In the genomic region with DNA sequence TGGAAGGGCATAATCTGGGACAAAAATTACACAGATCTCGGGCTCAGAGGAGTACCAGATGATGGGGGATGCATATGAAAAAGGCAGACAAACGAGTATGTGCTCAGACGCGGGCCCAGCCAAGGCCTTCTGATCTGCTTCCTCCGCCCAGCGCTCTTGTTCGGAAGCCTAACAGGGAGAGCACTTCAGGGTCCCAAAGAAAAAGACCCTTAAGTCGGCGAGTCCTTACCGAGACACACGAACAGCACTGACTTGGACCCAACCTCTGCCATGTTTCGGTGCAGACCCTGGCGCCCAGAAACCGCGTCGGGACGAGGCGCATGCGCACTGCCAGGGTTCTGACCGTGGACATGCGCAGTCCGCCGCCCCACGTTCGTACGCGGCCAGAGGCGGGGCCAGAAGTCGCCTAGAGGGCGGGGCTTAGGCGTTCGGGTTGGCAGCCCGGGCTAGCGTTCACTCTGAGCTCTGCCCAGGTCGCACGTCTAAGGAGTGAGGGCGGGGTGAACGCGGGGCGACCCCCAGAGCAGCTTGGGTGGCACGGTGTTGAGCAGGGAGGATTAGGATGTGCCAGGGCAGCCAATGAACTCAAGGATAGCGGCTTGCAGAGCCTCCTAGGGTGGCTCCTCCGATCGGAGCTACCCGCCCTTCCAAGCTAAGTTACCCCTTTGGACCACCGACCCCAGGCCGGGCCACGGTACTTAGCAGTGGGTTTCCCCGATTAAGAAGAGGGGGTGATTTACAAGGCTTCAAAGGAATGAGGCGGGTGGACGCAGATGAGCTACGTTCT, we compare ENCODE assay signal across 8 mouse cellular contexts. TPM values are rescaled to one million over a fixed set of nuclear protein-coding genes. Genes with fewer than 3 reads are reported as not detected.
DNase-seq lines count a peak whose midpoint lies in the region; ATAC-seq lines count a peak whose summit lies in the region.

TSS of gene Acp1 (minus strand) at position 329 of the 787 bp plus-strand sequence.
TSS of gene Sh3yl1 (plus strand) at position 408 of the 787 bp plus-strand sequence.

- no peaks in the 10 kb centered on the region for H3K27me3 ChIP-seq in heart, embryonic 14.5 days (ENCODE audit: control insufficient read depth, insufficient read depth, low read length)
- no peaks in the 10 kb centered on the region for H3K27me3 ChIP-seq in liver, embryonic 13.5 days
- no peaks in the 10 kb centered on the region for H3K27me3 ChIP-seq in stomach, embryonic 16.5 days (ENCODE audit: control insufficient read depth, insufficient read depth, low read length)

- DNase-seq in CD4-positive helper T cell, adult 2 months (ENCODE audit: low read depth, low spot score) = peak; percentile 92
- DNase-seq in brain, embryonic 18.5 days (ENCODE audit: low read depth, low spot score) = peak; percentile 84
- peak; percentile 97 for DNase-seq in kidney, postnatal 14 days
- peak; percentile 95 for DNase-seq in liver, embryonic 13.5 days
- peak; percentile 93 for DNase-seq in neural tube, embryonic 10.5 days (ENCODE audit: extremely low spot score, low spot score)

- peak within 1 kb of the TSS; percentile 100 for H3K4me2 ChIP-seq in heart, embryonic 14.5 days (ENCODE audit: low read length)
- H3K4me2 ChIP-seq in liver, embryonic 13.5 days = peak within 1 kb of the TSS; percentile 78
- peak within 1 kb of the TSS; percentile 89 for H3K4me2 ChIP-seq in stomach, embryonic 16.5 days (ENCODE audit: low read depth, low read length)

- H3K9ac ChIP-seq in heart, embryonic 14.5 days (ENCODE audit: low read length) = peak within 1 kb of the TSS; percentile 93
- H3K9ac ChIP-seq in liver, embryonic 13.5 days = peak within 1 kb of the TSS; percentile 94
- H3K9ac ChIP-seq in stomach, embryonic 16.5 days (ENCODE audit: low read length) = peak within 1 kb of the TSS; percentile 89

- H3K36me3 ChIP-seq in heart, embryonic 14.5 days (ENCODE audit: control insufficient read depth, insufficient read depth, low read length) = 0 out of 2 replicates have a peak, but pooled peaks cover 5% of the 10 kb centered on the region
- peaks cover 3% of the 10 kb centered on the region; the same call in 1 of the 2 replicates for H3K36me3 ChIP-seq in liver, embryonic 13.5 days
- H3K36me3 ChIP-seq in stomach, embryonic 16.5 days (ENCODE audit: control insufficient read depth, insufficient read depth, low read length) = no peaks in the 10 kb centered on the region

- H3K4me1 ChIP-seq in heart, embryonic 14.5 days (ENCODE audit: control insufficient read depth in 2 of 2, insufficient read depth in 2 of 2, low read length in 2 of 2) = peaks cover 2 to 11% of the 10 kb centered on the region in 2 experiments; a peak in 3 of 4 replicates
- peaks cover 54% of the 10 kb centered on the region for H3K4me1 ChIP-seq in liver, embryonic 13.5 days (replicated peaks)
- H3K4me1 ChIP-seq in stomach, embryonic 16.5 days (ENCODE audit: control insufficient read depth, insufficient read depth, low read length) = peaks cover 15% of the 10 kb centered on the region

- 0 out of 2 replicates have a peak, but pooled peaks cover 3% of the 10 kb centered on the region for H3K9me3 ChIP-seq in heart, embryonic 14.5 days (ENCODE audit: control insufficient read depth, low read length)
- H3K9me3 ChIP-seq in liver, embryonic 13.5 days (replicated peaks) = no peaks in the 10 kb centered on the region
- H3K9me3 ChIP-seq in stomach, embryonic 16.5 days (replicated peaks; ENCODE audit: control insufficient read depth, low read length) = no peaks in the 10 kb centered on the region

- ATAC-seq in erythroid progenitor cell, adult 5-6 weeks (replicated peaks; ENCODE audit: low FRiP score, poor library complexity, severe bottlenecking) = peak; percentile 75
- ATAC-seq in heart, embryonic 14.5 days (ENCODE audit: insufficient number of reproducible peaks, insufficient read depth, low FRiP score, low read depth) = peak; percentile 97
- ATAC-seq in liver, embryonic 13.5 days (ENCODE audit: low read depth) = peak; percentile 78
- ATAC-seq in stomach, embryonic 16.5 days (ENCODE audit: insufficient read depth, low FRiP score) = peak; percentile 97

- H3K4me3 ChIP-seq in heart, embryonic 14.5 days (ENCODE audit: control insufficient read depth in 1 of 2, insufficient read depth in 1 of 2, low read depth in 1 of 2, low read length in 2 of 2) = peak within 1 kb of the TSS; percentile 53 to 79
- H3K4me3 ChIP-seq in liver, embryonic 13.5 days (replicated peaks) = peak within 1 kb of the TSS; percentile 87
- peak within 1 kb of the TSS; percentile 87 for H3K4me3 ChIP-seq in stomach, embryonic 16.5 days (replicated peaks; ENCODE audit: low read length)

- peak within 1 kb of the TSS; percentile 8 to 39; a peak in 3 of 4 replicates for H3K27ac ChIP-seq in heart, embryonic 14.5 days (replicated peaks in 1 of 2; ENCODE audit: control insufficient read depth in 1 of 2, insufficient read depth in 1 of 2, low read depth in 2 of 2, low read length in 2 of 2)
- peak within 1 kb of the TSS; percentile 98 for H3K27ac ChIP-seq in liver, embryonic 13.5 days
- peak within 1 kb of the TSS; percentile 80 for H3K27ac ChIP-seq in stomach, embryonic 16.5 days (ENCODE audit: low read length)

- WGBS in heart, embryonic 14.5 days = under 1% methylated on average over 52 of the region's 52 CpGs
- under 1% methylated on average over 52 of the region's 52 CpGs for WGBS in liver, embryonic 13.5 days (ENCODE audit: insufficient replicate concordance)
- WGBS in stomach, embryonic 16.5 days = 0% methylated on average over 52 of the region's 52 CpGs

RNA-seq across cellular contexts. Expression of gene Acp1, which starts in this region (rescaled TPM):
- 192 and 213 TPM in 2 replicates for total RNA-seq in erythroid progenitor cell, adult 5-6 weeks (2015; ENCODE audit: low replicate concordance)
- total RNA-seq in erythroid progenitor cell, adult 5-6 weeks (2017; ENCODE audit: low replicate concordance) = 238 and 251 TPM in 2 replicates
- polyA plus RNA-seq in heart, embryonic 14.5 days (2014; fragmentation: Nextera tagmentation; extraction: Ambion mirVana) = 120 TPM in 2 replicates
- 351 and 380 TPM in 2 replicates for polyA plus RNA-seq in liver, embryonic 13.5 days (2015; fragmentation: Nextera tagmentation; extraction: Ambion mirVana)
- polyA plus RNA-seq in stomach, embryonic 16.5 days (2015; fragmentation: Nextera tagmentation; extraction: Ambion mirVana) = 149 and 150 TPM in 2 replicates

RNA-seq across cellular contexts. Expression of gene Sh3yl1, which starts in this region (rescaled TPM):
- 54.8 and 63.7 TPM in 2 replicates for total RNA-seq in erythroid progenitor cell, adult 5-6 weeks (2015; ENCODE audit: low replicate concordance)
- total RNA-seq in erythroid progenitor cell, adult 5-6 weeks (2017; ENCODE audit: low replicate concordance) = 32.6 and 39.3 TPM in 2 replicates
- 5.5 and 5.8 TPM in 2 replicates for polyA plus RNA-seq in heart, embryonic 14.5 days (2014; fragmentation: Nextera tagmentation; extraction: Ambion mirVana)
- 33.6 and 41.1 TPM in 2 replicates for polyA plus RNA-seq in liver, embryonic 13.5 days (2015; fragmentation: Nextera tagmentation; extraction: Ambion mirVana)
- polyA plus RNA-seq in stomach, embryonic 16.5 days (2015; fragmentation: Nextera tagmentation; extraction: Ambion mirVana) = 29.7 and 33.1 TPM in 2 replicates

Comparison
In these comparisons a context has a peak if more than half of its experiments do, and no peak if none do; other contexts are left out.
1. Peak in every context shown above with its lines: DNase-seq, ATAC-seq, H3K4me3 ChIP-seq and H3K27ac ChIP-seq.
2. H3K27ac ChIP-seq: peak in every context shown above with its lines; median percentile 98 in liver, embryonic 13.5 days; 80 in stomach, embryonic 16.5 days; 24 in heart, embryonic 14.5 days.